Mouse (Mus musculus): ENCODE results near the gene Gm20388.

DNA sequence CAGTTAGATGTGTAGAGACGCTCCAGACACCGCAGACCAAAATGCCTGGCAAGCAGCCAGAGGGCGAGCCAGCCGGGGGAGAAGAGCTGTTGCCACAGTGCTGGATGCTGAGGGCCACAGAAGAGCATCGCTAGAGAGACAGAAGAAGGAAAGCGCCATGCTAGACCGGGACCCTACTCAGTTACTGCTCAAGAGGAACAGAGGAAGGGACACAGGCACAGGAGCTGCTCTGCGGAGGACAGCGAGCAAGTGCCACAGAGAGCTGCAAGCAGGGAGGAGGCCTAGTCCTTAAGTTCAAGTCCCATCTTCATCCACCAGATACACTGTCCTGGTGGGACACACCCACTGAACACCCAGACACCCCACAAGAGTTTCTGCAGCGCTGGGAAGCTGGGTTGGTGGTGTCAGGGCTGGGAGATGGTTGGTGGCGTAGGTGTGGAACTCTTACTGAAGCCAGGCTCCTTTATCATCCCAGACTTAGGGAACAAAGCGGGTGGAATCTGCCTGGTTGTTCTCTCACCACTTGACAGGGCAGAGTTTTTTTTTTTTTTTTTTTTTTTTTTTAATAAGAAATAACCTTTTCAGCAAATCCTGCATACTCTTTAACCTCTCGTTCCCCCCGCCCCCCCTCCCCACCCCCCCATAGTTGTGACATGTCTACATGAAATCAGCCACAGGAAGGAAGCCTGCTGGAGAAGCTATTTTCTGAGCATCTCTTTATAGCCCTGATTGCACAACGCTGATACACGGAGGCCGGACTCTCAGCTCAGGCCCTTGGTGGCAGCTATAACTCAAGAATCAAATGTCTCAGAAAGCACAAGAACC is 786.7 kb downstream of the Gm20388 start:
- no peak for TF ChIP-seq CTCF (IDR thresholded peaks at IDR 0.05; ENCODE audit: borderline replicate concordance, extremely low read depth, insufficient read depth, insufficient read length)
- no peak for TF ChIP-seq POLR2A (IDR thresholded peaks at IDR 0.05; ENCODE audit: borderline replicate concordance, extremely low read depth, insufficient read depth, insufficient read length, poor library complexity, severe bottlenecking)

All from brain, embryonic 14.5 days (tissue).